Mouse (Mus musculus) frontal cortex, postnatal 14 days (tissue): ENCODE results near the gene Bola1.

ENCODE experiments used
- DNase-seq, 2 experiments: peaks; one replicate each; pipeline ENCODE4 v3.0.0; 2022; ENCODE audit warnings: low spot score in 2 of 2

The Bola1 gene

DNA sequence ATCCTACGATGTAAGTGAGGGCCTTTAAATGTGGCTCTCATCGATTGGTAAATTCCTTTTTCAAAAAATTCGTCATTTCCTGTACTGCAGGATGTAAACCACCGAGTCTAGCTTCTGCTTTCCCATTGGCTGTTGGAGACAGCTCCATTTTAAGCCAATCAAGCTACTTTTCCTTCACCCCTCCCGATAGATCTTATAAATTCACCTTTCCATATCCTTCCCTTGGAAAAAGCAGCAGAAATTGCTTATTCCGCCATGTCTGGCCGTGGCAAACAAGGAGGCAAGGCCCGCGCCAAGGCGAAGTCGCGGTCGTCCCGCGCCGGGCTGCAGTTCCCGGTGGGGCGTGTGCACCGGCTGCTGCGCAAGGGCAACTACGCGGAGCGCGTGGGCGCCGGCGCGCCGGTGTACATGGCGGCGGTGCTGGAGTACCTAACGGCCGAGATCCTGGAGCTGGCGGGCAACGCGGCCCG lies at the start of gene Bola1, which contains the start of gene Hist2h2ab:
Bola1 (minus strand) TSS at position 49 of the 470 bp plus-strand sequence.
Hist2h2ab (plus strand) TSS at position 205 of the 470 bp plus-strand sequence.
- DNase-seq: peak; percentile 73 to 75

GRCm38 (mm10) chr3:96268776-96269378 lies 49.4 kb upstream of the Bola1 start:
- DNase-seq: peak in 1 of 2 experiments; percentile 34

- DNase-seq: peak; percentile 74
These were observed 48.7 kb upstream of the Bola1 start, which contains the start of gene Hist2h3b for GRCm38 (mm10) chr3:96268051-96268775. Hist2h3b (plus strand) TSS chr3:96268654.

DNA sequence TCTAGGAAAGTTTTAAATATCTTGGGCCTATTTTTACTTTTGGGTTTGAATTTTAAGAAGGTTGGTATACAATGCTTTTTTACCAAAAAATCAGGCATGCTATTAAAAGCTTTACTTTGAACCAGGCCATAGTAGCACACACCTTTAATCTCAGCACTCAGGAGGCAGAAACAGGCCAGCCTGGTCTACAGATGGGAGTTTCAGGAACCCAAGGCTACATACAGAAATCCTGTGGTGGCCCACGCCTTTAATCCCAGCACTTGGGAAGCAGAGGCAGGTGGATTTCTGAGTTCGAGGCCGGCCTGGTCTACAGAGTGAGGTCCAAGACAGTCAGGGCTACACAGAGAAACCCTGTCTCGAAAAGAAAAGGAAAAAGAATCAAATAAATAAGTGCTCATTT lies 48.0 kb upstream of the Bola1 start:
- DNase-seq: no peak

DNA sequence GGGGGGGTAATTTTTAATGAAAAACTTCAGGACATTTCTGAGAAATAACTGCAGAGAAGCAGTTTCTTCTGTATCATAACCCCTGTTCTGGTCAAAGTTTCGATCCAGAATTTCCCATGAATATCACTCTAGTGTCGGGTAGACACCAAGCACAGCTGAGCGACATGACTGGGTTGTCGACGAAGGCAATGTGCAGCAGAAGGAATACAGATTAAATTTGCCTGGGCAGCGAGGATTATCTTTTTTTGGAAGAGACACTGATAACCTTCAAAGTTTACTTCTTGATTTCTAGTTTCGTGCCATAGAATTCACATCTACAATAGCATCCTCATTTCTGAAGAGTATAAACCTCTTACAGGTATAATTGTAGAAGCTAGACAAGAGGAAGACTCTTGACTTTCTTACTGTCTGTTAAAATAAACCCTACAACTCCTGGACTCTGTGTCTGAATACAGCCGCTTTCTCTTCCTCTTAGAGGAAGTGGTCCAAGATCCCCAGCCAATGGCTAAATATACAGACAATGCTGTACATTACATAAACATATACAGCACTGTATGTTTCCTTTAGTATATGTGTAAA lies 46.7 kb upstream of the Bola1 start:
- DNase-seq: no peak

GRCm38 (mm10) chr3:96264404-96264949 lies 45.0 kb upstream of the Bola1 start:
- no peak for DNase-seq

GRCm38 (mm10) chr3:96263558-96264403 lies 44.3 kb upstream of the Bola1 start:
- DNase-seq: peak in 1 of 2 experiments; percentile 36

GRCm38 (mm10) chr3:96262979-96263550 lies 43.6 kb upstream of the Bola1 start, which contains the start of gene Hist2h4:
Hist2h4 (minus strand) TSS chr3:96263311.
- peak; percentile 96 for DNase-seq

GRCm38 (mm10) chr3:96262216-96262875 lies 42.8 kb upstream of the Bola1 start:
- DNase-seq: peak; percentile 70 to 80

DNA sequence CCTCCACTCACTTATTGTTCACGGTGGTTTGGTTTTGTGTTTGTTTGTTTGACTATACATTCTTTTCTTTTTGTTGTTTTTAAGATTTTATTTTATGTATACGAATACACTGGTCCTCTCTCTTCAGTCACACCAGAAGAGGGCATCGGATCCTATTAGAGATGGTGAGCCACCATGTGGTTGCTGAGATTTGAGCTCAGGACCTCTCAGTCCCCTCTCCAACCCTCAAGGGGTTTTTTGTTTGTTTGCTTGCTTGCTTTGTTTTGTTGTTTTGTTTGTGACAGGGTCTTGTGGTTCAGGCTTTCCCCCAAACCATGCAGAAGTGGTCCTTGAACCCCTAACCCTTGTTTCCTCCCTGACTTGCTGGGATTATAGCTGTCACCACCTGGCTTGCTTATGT lies 42.1 kb upstream of the Bola1 start:
- DNase-seq: no peak

- DNase-seq: no peak
These were observed 40.7 kb upstream of the Bola1 start for GRCm38 (mm10) chr3:96260220-96260619.

DNA sequence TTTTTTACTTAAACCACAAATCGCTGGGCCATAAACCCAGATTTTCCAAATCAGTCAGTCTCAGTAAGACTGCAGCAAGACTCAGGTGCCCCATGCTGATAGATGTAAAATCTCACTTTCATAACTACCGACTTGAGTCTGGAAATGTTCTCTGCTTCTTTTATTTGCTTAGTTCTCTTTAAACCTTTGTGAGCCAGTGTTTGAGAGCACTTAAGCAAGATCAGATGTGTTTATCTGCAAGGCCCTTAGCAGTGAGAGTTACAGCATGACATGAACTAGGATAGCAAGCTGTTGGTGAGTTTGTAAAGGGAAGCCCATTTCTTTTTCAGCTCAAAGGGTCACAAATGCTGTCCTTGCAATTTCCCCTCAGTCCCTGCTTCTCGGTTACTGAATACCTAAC lies 37.7 kb upstream of the Bola1 start:
- no peak for DNase-seq

DNA sequence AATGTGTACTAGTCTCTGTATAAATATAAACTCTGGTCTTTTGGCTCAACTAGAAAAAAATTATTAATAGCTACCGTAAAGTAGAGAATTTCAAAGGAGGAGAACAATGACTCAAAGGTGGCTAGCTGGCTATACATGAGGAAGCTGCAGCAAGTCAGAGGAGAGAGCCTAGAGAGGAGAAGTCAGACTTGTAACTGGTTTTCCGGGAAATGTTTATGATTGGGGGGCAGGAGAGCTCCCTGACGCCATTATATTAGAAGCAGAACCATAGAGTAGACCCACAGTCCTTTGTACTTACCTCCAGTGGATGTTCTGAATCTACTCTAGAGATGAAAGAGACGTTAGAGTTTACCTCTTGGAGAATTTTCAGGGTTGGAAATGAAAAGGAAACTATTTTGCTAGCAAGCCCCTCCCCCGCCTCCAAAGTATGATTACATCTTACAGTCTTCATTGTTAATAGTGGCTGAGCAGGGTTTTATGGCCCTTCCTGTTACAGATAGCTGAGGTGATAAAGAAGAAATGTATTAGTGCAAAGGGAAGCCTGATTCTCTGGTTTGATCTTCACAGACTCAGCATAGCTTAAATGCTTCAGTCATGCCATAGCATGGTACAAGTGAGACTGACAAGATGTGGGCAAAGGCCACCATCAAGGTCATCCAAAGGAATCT lies 36.6 kb upstream of the Bola1 start:
- DNase-seq: no peak

DNA sequence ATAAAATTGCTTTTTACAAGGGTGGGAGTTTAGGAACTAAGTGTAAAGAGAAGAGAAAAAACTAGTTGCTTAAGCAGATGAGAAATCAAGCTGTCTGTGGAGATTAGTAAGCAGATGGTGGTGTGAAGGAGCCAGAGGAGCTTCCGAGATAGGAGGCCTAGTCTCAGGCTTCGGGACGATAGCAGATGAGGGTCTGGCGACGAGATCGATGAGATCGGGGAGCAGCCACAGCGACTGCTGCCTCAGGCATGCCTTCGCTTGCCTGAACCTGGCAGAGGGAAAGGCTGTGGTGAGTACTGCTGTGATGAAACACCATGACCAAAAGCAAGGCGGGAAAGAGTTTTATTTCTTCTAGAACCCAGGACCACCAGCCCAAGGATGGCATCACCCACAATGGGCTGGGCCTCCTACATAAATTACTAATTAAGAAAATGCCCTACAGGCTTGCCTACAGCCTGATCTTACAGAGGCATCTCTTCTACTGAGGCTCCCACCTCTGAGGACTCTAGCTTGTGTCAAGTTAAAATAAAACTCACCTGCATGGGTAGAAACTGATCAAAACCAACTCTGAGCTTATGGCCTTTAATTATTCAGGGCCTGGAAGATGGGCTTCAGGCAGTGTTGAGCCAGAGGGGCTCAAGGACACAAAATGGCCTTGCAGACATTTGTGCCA lies 35.3 kb upstream of the Bola1 start:
- DNase-seq: no peak

DNA sequence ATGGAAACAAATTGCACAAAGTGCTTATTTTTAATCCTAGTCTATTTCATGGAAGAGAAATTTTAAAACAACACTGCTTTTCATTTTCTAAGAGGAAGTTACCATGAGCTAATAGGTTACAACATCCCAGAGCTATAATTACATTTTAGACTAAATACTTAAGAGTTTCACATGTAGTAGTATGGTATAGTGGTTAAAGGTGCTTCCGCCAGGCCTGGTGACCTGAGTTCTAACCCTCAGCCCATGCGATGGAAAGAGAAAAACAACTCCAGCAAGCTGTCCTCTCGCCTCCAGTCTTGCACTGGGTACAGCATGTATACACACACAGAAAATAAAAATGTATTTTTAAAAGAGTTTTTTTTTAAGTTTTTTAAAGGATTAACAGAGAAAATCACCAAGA lies 32.3 kb upstream of the Bola1 start:
- no peak for DNase-seq

GRCm38 (mm10) chr3:96250890-96251289 lies 31.4 kb upstream of the Bola1 start:
- no peak for DNase-seq

GRCm38 (mm10) chr3:96249034-96249345 lies 29.5 kb upstream of the Bola1 start:
- DNase-seq: no peak

- DNase-seq: no peak
These were observed 28.9 kb upstream of the Bola1 start for GRCm38 (mm10) chr3:96248141-96249033.
